Mouse (Mus musculus) heart, embryonic 13.5 days (tissue): Measurements from ENCODE around the gene Mme. TPM values are rescaled to one million over a fixed set of nuclear protein-coding genes. Genes with fewer than 3 reads are reported as not detected.

Source experiments
- ATAC-seq: fragments of 200-750 bp; cut with Nextera tagmentation; 2 replicates; pipeline ENCODE4 v1.8.0; 2017; ENCODE audit warnings: moderate TSS enrichment; ENCODE audit not compliant: insufficient number of reproducible peaks, low FRiP score, low TSS enrichment; ENCODE audit errors: extremely low read depth
- H3K27ac ChIP-seq: fragments of 300-500 bp; sonication (generic); replicated peaks from 2 replicates; pipeline ENCODE4 v1.5.1; 2015; ENCODE audit warnings: moderate library complexity, mild to moderate bottlenecking, inconsistent platforms
- H3K27me3 ChIP-seq: fragments of 300-500 bp; sonication (generic); replicated peaks from 2 replicates; pipeline ENCODE4 v1.6.1; 2015; ENCODE audit warnings: mild to moderate bottlenecking, inconsistent platforms
- H3K36me3 ChIP-seq: fragments of 300-500 bp; sonication (generic); 2 replicates; pipeline ENCODE4 v1.6.1; 2015; ENCODE audit warnings: mild to moderate bottlenecking, inconsistent platforms
- H3K4me1 ChIP-seq: fragments of 300-500 bp; sonication (generic); 2 replicates; pipeline ENCODE4 v1.6.1; 2015; ENCODE audit warnings: inconsistent platforms
- H3K4me2 ChIP-seq: fragments of 300-500 bp; sonication (generic); 2 replicates; pipeline ENCODE4 v1.6.1; 2015; ENCODE audit warnings: inconsistent platforms, mild to moderate bottlenecking, moderate library complexity
- H3K4me3 ChIP-seq: fragments of 300-500 bp; sonication (generic); 2 replicates; pipeline ENCODE4 v1.5.1; 2015; ENCODE audit warnings: moderate library complexity, mild to moderate bottlenecking, inconsistent platforms
- H3K9ac ChIP-seq: fragments of 300-500 bp; sonication (generic); 2 replicates; pipeline ENCODE4 v1.6.1; 2015; ENCODE audit warnings: inconsistent platforms, mild to moderate bottlenecking, moderate library complexity
- H3K9me3 ChIP-seq: fragments of 300-500 bp; sonication (generic); 2 replicates; pipeline ENCODE4 v1.6.1; 2016; ENCODE audit warnings: inconsistent platforms
- WGBS: fragments of 180-500 bp; shearing (Covaris S2); methylation state at CpG from one replicate; pipeline ENCODE4 v1.1.7; 2015; ENCODE audit warnings: mixed read lengths; 5-methylcytosine and 5-hydroxymethylcytosine counted together
- polyA plus RNA-seq: library from polyadenylated mRNA; unstranded; fragments of >200 nt; fragmentation: Nextera tagmentation; extraction: Ambion mirVana; gene quantifications from 2 replicates; pipeline ENCODE4 v1.2.1, GENCODE M21; 2015

The Mme gene
- polyA plus RNA-seq, 1 experiment from 2014 or later: 6.6 TPM

DNA sequence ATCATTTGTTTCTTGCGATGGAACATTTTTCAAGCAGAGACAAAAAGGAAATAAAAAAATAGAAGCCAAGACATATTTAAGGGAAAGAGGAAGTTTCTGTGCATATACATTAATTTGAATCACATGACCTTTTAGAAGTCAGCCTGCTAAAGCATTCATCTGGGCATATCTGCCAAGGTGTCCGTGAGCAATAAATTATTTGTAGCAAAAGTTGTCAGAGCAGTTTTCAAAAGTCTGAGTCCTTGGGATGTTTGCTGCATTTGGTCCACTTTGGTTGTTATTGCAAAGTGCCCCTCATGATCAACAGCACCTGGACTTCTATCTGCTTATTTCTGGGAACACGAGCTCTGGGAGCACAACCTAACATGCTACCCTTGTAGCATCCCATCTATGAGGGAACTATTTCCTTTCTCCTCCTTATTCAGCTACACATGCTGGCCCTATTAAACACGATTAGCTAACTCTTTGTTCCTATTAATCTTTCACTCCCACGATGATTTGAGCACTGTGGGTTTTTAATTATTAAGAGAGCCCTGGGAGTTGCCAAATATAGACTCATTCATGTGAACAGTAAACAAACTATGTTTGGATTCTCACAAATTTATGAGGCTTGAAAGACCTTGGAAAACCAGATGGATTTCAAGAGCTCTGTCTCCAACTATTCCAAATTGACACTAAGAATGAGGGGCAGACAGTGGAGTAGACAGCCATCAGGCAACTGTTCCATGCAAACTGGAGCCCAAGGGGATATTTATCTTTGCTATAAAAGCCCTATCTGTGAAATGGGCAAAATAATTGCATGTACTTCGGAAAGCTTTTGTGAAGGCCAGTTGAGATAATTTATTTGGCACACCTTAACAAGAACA is 171.9 kb downstream of the Mme start:
- ATAC-seq: no peak
- Histone ChIP-seq H3K4me2 (no peak overlapping the region), H3K4me3 (no peak overlapping the region), H3K36me3 (no peaks in the 10 kb centered on the region), H3K4me1 (no peaks in the 10 kb centered on the region), H3K27me3 (no peaks in the 10 kb centered on the region), H3K9me3 (no peaks in the 10 kb centered on the region), H3K27ac (no peak overlapping the region), H3K9ac (no peak overlapping the region)
- 64% methylated on average over 6 of the region's 6 CpGs for WGBS

- Histone ChIP-seq H3K27ac (no peak overlapping the region), H3K9ac (no peak overlapping the region), H3K4me2 (no peak overlapping the region), H3K9me3 (no peaks in the 10 kb centered on the region), H3K4me1 (no peaks in the 10 kb centered on the region), H3K36me3 (no peaks in the 10 kb centered on the region), H3K4me3 (no peak overlapping the region), H3K27me3 (no peaks in the 10 kb centered on the region)
- 71% methylated on average over 1 of the region's 1 CpGs for WGBS
- no peak for ATAC-seq
Observed at GRCm38 (mm10) chr3:63417284-63417683, 175.9 kb downstream of the Mme start.

DNA sequence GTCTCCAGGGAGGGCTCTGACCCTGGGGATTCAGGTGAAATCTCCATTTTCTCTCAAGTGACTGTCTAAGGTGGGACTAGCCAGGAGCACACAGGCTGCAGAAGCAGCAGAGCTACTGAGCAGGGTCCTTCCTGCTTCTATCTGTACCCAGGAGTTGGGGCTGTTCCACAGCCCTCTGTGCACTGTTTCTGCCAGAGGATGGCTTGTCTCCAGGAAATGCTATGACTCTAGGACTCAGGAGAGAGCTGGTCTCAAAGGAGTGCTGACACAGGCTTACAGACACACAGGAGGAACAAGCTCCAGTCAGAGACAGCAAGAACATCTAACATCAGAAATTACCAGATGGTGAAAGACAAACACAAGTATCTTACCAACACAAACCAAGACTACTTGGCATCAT is 176.4 kb downstream of the Mme start:
- Histone ChIP-seq H3K4me1 (no peaks in the 10 kb centered on the region), H3K9ac (no peak overlapping the region), H3K4me3 (no peak overlapping the region), H3K27me3 (no peaks in the 10 kb centered on the region), H3K4me2 (no peak overlapping the region), H3K9me3 (no peaks in the 10 kb centered on the region), H3K36me3 (no peaks in the 10 kb centered on the region), H3K27ac (no peak overlapping the region)
- ATAC-seq: no peak

DNA sequence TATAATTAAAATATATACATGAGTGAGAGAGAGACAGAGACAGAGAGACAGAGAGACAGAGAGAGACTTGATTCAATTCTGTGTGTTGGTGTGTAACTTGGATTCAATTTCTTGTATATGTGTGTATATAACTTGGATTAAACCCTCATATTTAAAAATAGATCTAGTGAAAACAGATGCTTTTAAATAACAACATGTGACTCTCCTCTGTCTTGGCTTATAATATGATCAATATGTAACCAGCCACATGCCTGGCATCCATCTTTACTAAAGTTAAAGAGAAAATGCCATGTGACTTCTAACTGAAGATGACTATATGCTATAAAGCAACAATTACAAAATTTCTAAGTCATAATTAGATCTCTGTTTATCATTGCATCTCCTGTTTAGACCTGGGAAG is 182.2 kb downstream of the Mme start:
- Histone ChIP-seq H3K4me3 (no peak overlapping the region), H3K9me3 (no peaks in the 10 kb centered on the region), H3K4me1 (no peaks in the 10 kb centered on the region), H3K36me3 (no peaks in the 10 kb centered on the region), H3K27ac (no peak overlapping the region), H3K9ac (no peak overlapping the region), H3K4me2 (no peak overlapping the region), H3K27me3 (no peaks in the 10 kb centered on the region)
- no peak for ATAC-seq

Other genes starting within 250 kb of the Mme start
- not detected in 2 replicates for gene Gm34302, start 242.3 kb downstream of the Mme start, polyA plus RNA-seq